Mouse (Mus musculus) CD4-positive naive resting alpha-beta T cell, adult 57 days (primary cell): Measurements from ENCODE around the gene Serpina5. TPM values are rescaled to one million over a fixed set of nuclear protein-coding genes. Genes with fewer than 3 reads are reported as not detected.

Experiments used
- total RNA-seq: library from RNA; stranded (reverse); gene quantifications from one replicate; pipeline ENCODE4 v1.2.4, GENCODE M21; 2023

Gene Serpina5
- not detected for total RNA-seq

GRCm38 (mm10) chr12:104100768-104101167 is at the start of gene Serpina5:
Gene Serpina5, plus strand, starts transcription at chr12:104101113.

GRCm38 (mm10) chr12:104112333-104112732 is 11.4 kb downstream of the Serpina5 start, which contains the start of gene Serpina3a:
Gene Serpina3a, plus strand, starts transcription at chr12:104112724.

GRCm38 (mm10) chr12:104127696-104128095 is 26.8 kb downstream of the Serpina5 start, which contains the start of gene Serpina3b:
Gene Serpina3b, plus strand, starts transcription at chr12:104127996.

GRCm38 (mm10) chr12:104153656-104154055 is 52.7 kb downstream of the Serpina5 start, which contains the start of gene Serpina3c:
Gene Serpina3c, minus strand, starts transcription at chr12:104153870.

Other genes with a start within 250 kb of the Serpina5 start
- gene Serpina1a, start 237.6 kb upstream of the Serpina5 start, total RNA-seq, result not detected
- gene Serpina1c, start 196.2 kb upstream of the Serpina5 start, total RNA-seq, result not detected
- gene Serpina1e, start 142.1 kb upstream of the Serpina5 start, total RNA-seq, result not detected
- gene Serpina11, start 111.2 kb upstream of the Serpina5 start, total RNA-seq, result not detected
- gene Serpina9, start 87.4 kb upstream of the Serpina5 start, total RNA-seq, result not detected
- not detected for gene Serpina12, start 56.7 kb upstream of the Serpina5 start, total RNA-seq
- not detected for gene Serpina3a, start 11.6 kb downstream of the Serpina5 start, total RNA-seq
- not detected for gene Serpina3b, start 26.9 kb downstream of the Serpina5 start, total RNA-seq
- gene Serpina3c, start 52.8 kb downstream of the Serpina5 start, total RNA-seq, result not detected
- gene Serpina3f, start 113.4 kb downstream of the Serpina5 start, total RNA-seq, result 0.65 TPM
- gene Serpina3g, start 135.1 kb downstream of the Serpina5 start, total RNA-seq, result 10.6 TPM
- not detected for gene Serpina3i, start 162.0 kb downstream of the Serpina5 start, total RNA-seq
- gene Serpina3j, start 213.4 kb downstream of the Serpina5 start, total RNA-seq, result not detected
- gene Serpina3k, start 237.4 kb downstream of the Serpina5 start, total RNA-seq, result not detected
- not detected for gene Serpina3m, start 237.4 kb downstream of the Serpina5 start, total RNA-seq